ENCODE assay signal across 13 mouse cellular contexts in genomic region chr12:99172170-99172569, GRCm38 (mm10).
DNase-seq lines count a peak whose midpoint lies in the region; ATAC-seq and TF ChIP-seq lines count a peak whose summit lies in the region.
"Had no signal": no experiment of that assay in that cellular context is flagged by ENCODE, and none has a peak within 500 bp of the region (broad histone marks: within the 10 kb centered on the region; RNA-seq: fewer than 3 reads in every experiment).

No protein-coding gene starts in this region.

- H3K79me2 ChIP-seq in liver, adult 2 months (ENCODE audit: control insufficient read depth, insufficient read depth, low read length): no peaks in the 10 kb centered on the region

- no peaks in the 10 kb centered on the region for H3K4me1 ChIP-seq in liver, adult 2 months (ENCODE audit: control insufficient read depth, insufficient read depth, low read length)
- no peaks in the 10 kb centered on the region for H3K4me1 ChIP-seq in liver, embryonic 11.5 days (replicated peaks; ENCODE audit: control insufficient read depth, insufficient read depth, low read length)
- H3K4me1 ChIP-seq: hindbrain, embryonic 12.5 days had no signal

- no peaks in the 10 kb centered on the region; the same call in 1 of the 2 replicates for H3K9me3 ChIP-seq in liver, embryonic 11.5 days (ENCODE audit: control insufficient read depth, low read length)
- H3K9me3 ChIP-seq: limb, embryonic 12.5 days had no signal

- H3K9ac ChIP-seq in liver, adult 2 months (ENCODE audit: low read depth, low read length): no peak overlapping the region
- H3K9ac ChIP-seq in liver, embryonic 11.5 days (ENCODE audit: low read depth, low read length): no peak overlapping the region
- H3K9ac ChIP-seq: hindbrain, embryonic 12.5 days; limb, embryonic 12.5 days had no signal

- no peak overlapping the region for H3K27ac ChIP-seq in liver, adult 2 months (replicated peaks; ENCODE audit: insufficient read depth, low read depth, low read length)
- no peak overlapping the region for H3K27ac ChIP-seq in liver, embryonic 11.5 days (ENCODE audit: low read depth, low read length)
- H3K27ac ChIP-seq: hindbrain, embryonic 12.5 days; limb, embryonic 12.5 days had no signal

- peak; percentile 18; the same call in 1 of the 2 replicates for TF ChIP-seq CTCF in liver, adult 2 months (IDR thresholded peaks at IDR 0.05; ENCODE audit: low read depth, low read length)

- no peak overlapping the region for H3K4me2 ChIP-seq in liver, embryonic 11.5 days
- H3K4me2 ChIP-seq: hindbrain, embryonic 12.5 days; limb, embryonic 12.5 days had no signal

- DNase-seq in CD4-positive, CD25-positive, alpha-beta regulatory T cell, adult 2 months (ENCODE audit: low read depth, low spot score): peak; percentile 10
- DNase-seq in liver, adult 2 months (ENCODE audit: extremely low read depth, low read depth, low spot score): no peak
- no peak for DNase-seq in liver, embryonic 11.5 days (ENCODE audit: low spot score)
- DNase-seq in CD4-positive helper T cell, adult 2 months (ENCODE audit: low read depth, low spot score): peak; percentile 15
- peak; percentile 57 for DNase-seq in ZHBTc4 (ENCODE audit: low read depth, low spot score)
- no peak for DNase-seq in spleen, postnatal 4 days (ENCODE audit: low spot score in 2 of 2)
- DNase-seq in left cerebral cortex, adult 18-20 months (ENCODE audit: low spot score in 2 of 2): no peak
- DNase-seq: cerebellum, adult 8-10 months; kidney, adult 18-20 months; kidney, postnatal 36 days had no signal

- H3K4me3 ChIP-seq in liver, adult 2 months (ENCODE audit: insufficient read depth, low read depth, low read length): no peak overlapping the region
- H3K4me3 ChIP-seq in liver, embryonic 11.5 days (ENCODE audit: low read depth, low read length): no peak overlapping the region
- H3K4me3 ChIP-seq: hindbrain, embryonic 12.5 days; limb, embryonic 12.5 days had no signal

- no peak for TF ChIP-seq POLR2A in liver, adult 2 months (IDR thresholded peaks at IDR 0.05; ENCODE audit: extremely low read depth, insufficient read depth, low read length)

- no peak for ATAC-seq in CD4-positive, CD25-positive, alpha-beta regulatory T cell, adult 4 months
- no peak for ATAC-seq in liver, embryonic 11.5 days (replicated peaks; ENCODE audit: low FRiP score)

- H3K36me3 ChIP-seq in liver, adult 2 months (ENCODE audit: control insufficient read depth, insufficient read depth, low read length): no peaks in the 10 kb centered on the region
- H3K36me3 ChIP-seq in liver, embryonic 11.5 days (ENCODE audit: control insufficient read depth, insufficient read depth, low read length): no peaks in the 10 kb centered on the region
- H3K36me3 ChIP-seq: hindbrain, embryonic 12.5 days; limb, embryonic 12.5 days had no signal

- no peaks in the 10 kb centered on the region for H3K27me3 ChIP-seq in liver, adult 2 months (ENCODE audit: control insufficient read depth, insufficient read depth, low read length)
- no peaks in the 10 kb centered on the region for H3K27me3 ChIP-seq in liver, embryonic 11.5 days (replicated peaks; ENCODE audit: control insufficient read depth, insufficient read depth, low read length)
- H3K27me3 ChIP-seq: hindbrain, embryonic 12.5 days; limb, embryonic 12.5 days had no signal

- 80% methylated on average over 5 of the region's 5 CpGs for WGBS in liver, adult 2 months
- 81% methylated on average over 5 of the region's 5 CpGs for WGBS in liver, embryonic 11.5 days

Comparison
In these comparisons a context has a peak if more than half of its experiments do, and no peak if none do; other contexts are left out.
1. DNase-seq: peak in CD4-positive, CD25-positive, alpha-beta regulatory T cell, adult 2 months (single experiment), CD4-positive helper T cell, adult 2 months (single experiment) and ZHBTc4 (single experiment); none in liver, adult 2 months (single experiment), liver, embryonic 11.5 days (single experiment), spleen, postnatal 4 days (0 of 2) and left cerebral cortex, adult 18-20 months (0 of 2).